Mouse (Mus musculus) hindbrain, postnatal 0 days (tissue): ENCODE data around the gene Rabgap1l. TPM values are rescaled to one million over a fixed set of nuclear protein-coding genes. Genes with fewer than 3 reads are reported as not detected.

Experiments used
- ATAC-seq: fragments of 200-750 bp; cut with Nextera tagmentation; 2 replicates; pipeline ENCODE4 v1.8.0; 2017; ENCODE audit warnings: mild to moderate bottlenecking, moderate TSS enrichment, moderate library complexity
- DNase-seq: peaks from one replicate; pipeline ENCODE4 v3.0.0-alpha.2; 2015; ENCODE audit warnings: low spot score
- H3K27ac ChIP-seq: fragments of 300-500 bp; sonication (generic); 2 replicates; pipeline ENCODE4 v1.5.1; 2014; ENCODE audit warnings: mild to moderate bottlenecking
- H3K27me3 ChIP-seq: fragments of 300-500 bp; sonication (generic); 2 replicates; pipeline ENCODE4 v1.6.1; 2014; ENCODE audit warnings: low read length, mixed read lengths; ENCODE audit not compliant: insufficient read depth
- H3K36me3 ChIP-seq: fragments of 300-500 bp; sonication (generic); 2 replicates; pipeline ENCODE4 v1.6.1; 2014; ENCODE audit warnings: low read length, mixed read lengths; ENCODE audit not compliant: insufficient read depth
- H3K4me1 ChIP-seq: fragments of 300-500 bp; sonication (generic); 2 replicates; pipeline ENCODE4 v1.6.1; 2014; ENCODE audit warnings: antibody characterized with exemption, low read length, mixed read lengths; ENCODE audit not compliant: insufficient read depth
- H3K4me2 ChIP-seq: fragments of 300-500 bp; sonication (generic); 2 replicates; pipeline ENCODE4 v1.6.1; 2014; ENCODE audit warnings: low read depth, mild to moderate bottlenecking, low read length, moderate library complexity, mixed read lengths
- H3K4me3 ChIP-seq: fragments of 300-500 bp; sonication (generic); 2 replicates; pipeline ENCODE4 v1.5.1; 2014; ENCODE audit warnings: low read length
- H3K9ac ChIP-seq: fragments of 300-500 bp; sonication (generic); replicated peaks from 2 replicates; pipeline ENCODE4 v1.6.1; 2014; ENCODE audit warnings: mild to moderate bottlenecking, low read length, moderate library complexity, mixed read lengths
- H3K9me3 ChIP-seq: fragments of 300-500 bp; sonication (generic); 2 replicates; pipeline ENCODE4 v1.6.1; 2016; ENCODE audit warnings: low read length, mixed read lengths
- CTCF ChIP-seq: IDR thresholded peaks from 2 replicates; pipeline ENCODE4 v1.5.1; 2016; ENCODE audit warnings: antibody characterized with exemption, control low read depth, low read depth
- WGBS: fragments of 180-500 bp; shearing (Covaris S2); extraction: QIAGEN DNeasy Blood & Tissue Kit; methylation state at CpG from one replicate; pipeline ENCODE4 v1.1.7; 2014; 5-methylcytosine and 5-hydroxymethylcytosine counted together
- polyA plus RNA-seq: library from polyadenylated mRNA; unstranded; fragments of >200 nt; fragmentation: Nextera tagmentation; extraction: Ambion mirVana; gene quantifications from 2 replicates; pipeline ENCODE4 v1.2.1, GENCODE M21; 2015
- total RNA-seq: library from RNA; depleted of rRNA; stranded (reverse); fragments of >200 nt; gene quantifications from 2 replicates; pipeline ENCODE4 v1.2.3, GENCODE M21; 2014

Rabgap1l gene
- total and polyA plus RNA-seq, 2 experiments from 2014 or later: 28.5 to 70.5 TPM

DNA sequence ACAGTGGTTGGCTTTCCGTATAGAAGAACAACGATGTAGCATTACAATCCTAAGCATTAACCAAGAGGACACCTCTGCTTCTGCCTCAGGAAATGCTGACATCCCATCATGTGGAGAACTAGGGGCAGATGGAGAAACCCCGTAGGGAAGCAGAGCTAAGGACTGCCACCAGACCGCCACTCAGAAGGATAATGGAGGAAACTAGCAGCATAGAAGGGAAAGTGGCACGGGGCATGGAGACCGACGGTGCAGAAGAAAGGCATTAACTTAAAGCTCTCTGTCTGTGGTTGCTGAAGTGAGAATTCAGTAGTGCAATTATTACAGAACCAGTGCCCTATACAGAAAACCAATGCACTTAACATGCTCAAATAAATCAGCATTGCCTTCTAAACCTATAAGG, 308.0 kb downstream of the Rabgap1l start:
- Histone ChIP-seq H3K27ac (no peak overlapping the region), H3K4me2 (no peak overlapping the region), H3K4me1 (no peaks in the 10 kb centered on the region), H3K4me3 (no peak overlapping the region), H3K9ac (no peak overlapping the region), H3K27me3 (no peaks in the 10 kb centered on the region), H3K9me3 (no peaks in the 10 kb centered on the region), H3K36me3 (no peaks in the 10 kb centered on the region)
- TF ChIP-seq CTCF: no peak
- no peak for ATAC-seq
- DNase-seq: no peak
- 61% methylated on average over 7 of the region's 7 CpGs for WGBS

- TF ChIP-seq CTCF: no peak
- Histone ChIP-seq H3K27ac (no peak overlapping the region), H3K4me1 (no peaks in the 10 kb centered on the region), H3K9ac (no peak overlapping the region), H3K27me3 (no peaks in the 10 kb centered on the region), H3K4me3 (no peak overlapping the region), H3K9me3 (no peaks in the 10 kb centered on the region), H3K36me3 (no peaks in the 10 kb centered on the region), H3K4me2 (no peak overlapping the region)
- DNase-seq: no peak
- ATAC-seq: no peak
- WGBS: 78% methylated on average over 2 of the region's 2 CpGs
Measured at GRCm38 (mm10) chr1:160481643-160482042, 311.4 kb downstream of the Rabgap1l start.

DNA sequence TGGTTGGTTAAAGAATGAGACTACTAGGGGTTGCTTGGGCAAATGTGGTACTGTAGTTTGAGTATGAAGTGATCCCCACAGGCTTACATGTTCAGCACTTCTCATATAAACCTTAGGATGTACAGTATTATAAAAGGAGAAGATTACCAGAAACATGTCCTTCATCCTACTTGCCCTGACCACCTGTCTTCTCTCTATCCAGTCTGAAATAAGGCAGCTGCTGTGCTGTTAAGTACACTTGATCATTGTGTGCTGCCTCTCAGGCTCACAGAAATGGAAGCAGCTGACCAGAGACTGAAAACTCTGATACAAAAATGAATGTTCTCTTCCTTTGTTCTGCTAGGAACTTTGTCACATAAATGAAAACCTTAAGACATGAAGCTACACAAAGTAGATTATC, 325.6 kb downstream of the Rabgap1l start:
- Histone ChIP-seq H3K36me3 (no peaks in the 10 kb centered on the region), H3K4me2 (no peak overlapping the region), H3K4me1 (no peaks in the 10 kb centered on the region), H3K4me3 (no peak overlapping the region), H3K9ac (no peak overlapping the region), H3K27me3 (no peaks in the 10 kb centered on the region), H3K9me3 (no peaks in the 10 kb centered on the region), H3K27ac (no peak overlapping the region)
- DNase-seq (no peak), ATAC-seq (no peak)
- TF ChIP-seq CTCF: no peak

- Histone ChIP-seq H3K9ac (no peak overlapping the region), H3K4me3 (no peak overlapping the region), H3K36me3 (no peaks in the 10 kb centered on the region), H3K27me3 (no peaks in the 10 kb centered on the region), H3K9me3 (no peaks in the 10 kb centered on the region), H3K4me2 (no peak overlapping the region), H3K4me1 (no peaks in the 10 kb centered on the region), H3K27ac (no peak overlapping the region)
- no peak for TF ChIP-seq CTCF
- DNase-seq (no peak), ATAC-seq (no peak)
Measured at GRCm38 (mm10) chr1:160465186-160465585, 327.8 kb downstream of the Rabgap1l start.

GRCm38 (mm10) chr1:160464148-160464547, 328.9 kb downstream of the Rabgap1l start:
- H3K9ac ChIP-seq: no peak overlapping the region
- no peak for TF ChIP-seq CTCF
- H3K27ac ChIP-seq: no peak overlapping the region
- no peak overlapping the region for H3K4me3 ChIP-seq
- DNase-seq: no peak
- H3K4me1 ChIP-seq: no peaks in the 10 kb centered on the region
- H3K9me3 ChIP-seq: no peaks in the 10 kb centered on the region
- no peaks in the 10 kb centered on the region for H3K27me3 ChIP-seq
- no peak overlapping the region for H3K4me2 ChIP-seq
- no peaks in the 10 kb centered on the region for H3K36me3 ChIP-seq
- ATAC-seq: no peak

- Histone ChIP-seq H3K9ac (no peak overlapping the region), H3K4me2 (no peak overlapping the region), H3K36me3 (no peaks in the 10 kb centered on the region), H3K27ac (no peak overlapping the region), H3K4me3 (no peak overlapping the region), H3K9me3 (no peaks in the 10 kb centered on the region), H3K27me3 (no peaks in the 10 kb centered on the region), H3K4me1 (no peaks in the 10 kb centered on the region)
- ATAC-seq: no peak
- WGBS: 95% methylated on average over 1 of the region's 1 CpGs
- no peak for TF ChIP-seq CTCF
- DNase-seq: no peak
Measured at GRCm38 (mm10) chr1:160460346-160460745, 332.7 kb downstream of the Rabgap1l start.

DNA sequence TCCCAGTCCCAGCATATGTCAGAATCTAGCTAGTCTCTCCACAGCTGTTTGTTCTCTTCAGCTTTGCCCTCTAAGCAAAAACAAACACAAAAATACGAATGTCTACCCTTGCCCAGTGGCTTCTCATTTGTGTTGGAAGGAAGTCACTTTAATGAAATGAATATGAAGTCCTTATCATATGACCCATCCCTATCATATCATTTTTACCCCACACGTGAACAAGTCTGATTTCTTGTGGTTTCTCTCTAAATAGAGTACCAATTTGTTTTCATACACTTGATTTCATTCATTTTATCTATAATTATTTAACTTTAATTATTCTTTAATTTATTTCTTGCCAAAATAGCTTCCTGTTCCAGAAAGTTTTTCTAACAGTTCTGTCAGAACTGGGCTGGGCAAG, 341.3 kb downstream of the Rabgap1l start:
- Histone ChIP-seq H3K4me3 (no peak overlapping the region), H3K9ac (no peak overlapping the region), H3K4me2 (no peak overlapping the region), H3K36me3 (no peaks in the 10 kb centered on the region), H3K27me3 (no peaks in the 10 kb centered on the region), H3K4me1 (no peaks in the 10 kb centered on the region), H3K27ac (no peak overlapping the region), H3K9me3 (no peaks in the 10 kb centered on the region)
- ATAC-seq (no peak), DNase-seq (no peak)
- WGBS: 81% methylated on average over 2 of the region's 2 CpGs
- no peak for TF ChIP-seq CTCF
